Mouse (Mus musculus) forebrain, embryonic 16.5 days (tissue): ENCODE measurements around the gene Wdr77. TPM values are rescaled to one million over a fixed set of nuclear protein-coding genes. Genes with fewer than 3 reads are reported as not detected.
"Not testable (repeated sequence)": the region's sequence is repeated elsewhere in the genome, so short reads cannot be mapped to it uniquely, and the experiment has no call there.

Experiments
- ATAC-seq: fragments of 200-750 bp; cut with Nextera tagmentation; 2 replicates; pipeline ENCODE4 v1.8.0; 2017; ENCODE audit warnings: mild to moderate bottlenecking, moderate library complexity
- H3K27ac ChIP-seq: fragments of 300-500 bp; sonication (generic); 2 replicates; pipeline ENCODE4 v1.5.1; 2014; ENCODE audit warnings: low read length, control low read depth
- H3K27me3 ChIP-seq: fragments of 300-500 bp; sonication (generic); replicated peaks from 2 replicates; pipeline ENCODE4 v1.6.1; 2014; ENCODE audit warnings: low read length; ENCODE audit not compliant: control insufficient read depth, insufficient read depth
- H3K36me3 ChIP-seq: fragments of 300-500 bp; sonication (generic); 2 replicates; pipeline ENCODE4 v1.6.1; 2014; ENCODE audit not compliant: control insufficient read depth, insufficient read depth
- H3K4me1 ChIP-seq: fragments of 300-500 bp; sonication (generic); replicated peaks from 2 replicates; pipeline ENCODE4 v1.6.1; 2014; ENCODE audit warnings: low read length; ENCODE audit not compliant: control insufficient read depth, insufficient read depth
- H3K4me2 ChIP-seq: fragments of 300-500 bp; sonication (generic); 2 replicates; pipeline ENCODE4 v1.6.1; 2014; ENCODE audit warnings: mild to moderate bottlenecking, low read length, control low read depth
- H3K4me3 ChIP-seq: fragments of 300-500 bp; sonication (generic); replicated peaks from 2 replicates; pipeline ENCODE4 v1.5.1; 2014; ENCODE audit warnings: mild to moderate bottlenecking, low read length, control low read depth
- H3K9ac ChIP-seq: fragments of 300-500 bp; sonication (generic); replicated peaks from 2 replicates; pipeline ENCODE4 v1.6.1; 2014; ENCODE audit warnings: low read depth, low read length, control low read depth
- H3K9me3 ChIP-seq: fragments of 300-500 bp; sonication (generic); 2 replicates; pipeline ENCODE4 v1.6.1; 2016; ENCODE audit warnings: low read length; ENCODE audit not compliant: control insufficient read depth
- WGBS: fragments of 180-500 bp; shearing (Covaris S2); extraction: QIAGEN DNeasy Blood & Tissue Kit; methylation state at CpG from one replicate; pipeline ENCODE4 v1.1.7; 2014; 5-methylcytosine and 5-hydroxymethylcytosine counted together
- polyA plus RNA-seq: library from polyadenylated mRNA; unstranded; fragments of >200 nt; fragmentation: Nextera tagmentation; extraction: Ambion mirVana; gene quantifications from 2 replicates; pipeline ENCODE4 v1.2.1, GENCODE M21; 2015

The Wdr77 gene
- polyA plus RNA-seq, 1 experiment from 2014 or later, result 118 TPM

- not testable (repeated sequence) for H3K9me3 ChIP-seq, H3K27me3 ChIP-seq, H3K36me3 ChIP-seq, H3K27ac ChIP-seq, H3K4me3 ChIP-seq, H3K4me2 ChIP-seq, H3K4me1 ChIP-seq, H3K9ac ChIP-seq, ATAC-seq
- WGBS, result 67% methylated on average over 10 of the region's 10 CpGs
Measured at GRCm38 (mm10) chr3:106003360-106003759, 44.2 kb downstream of the Wdr77 start.

GRCm38 (mm10) chr3:106014546-106014945 is 55.4 kb downstream of the Wdr77 start, which contains the start of gene Pifo:
Gene Pifo, minus strand, starts transcription at chr3:106014646.
- Histone ChIP-seq H3K27ac (no peak within 1 kb of the TSS), H3K4me1 (no peaks in the 10 kb centered on the region), H3K27me3 (no peaks in the 10 kb centered on the region), H3K4me3 (no peak within 1 kb of the TSS), H3K9ac (no peak within 1 kb of the TSS), H3K4me2 (no peak within 1 kb of the TSS), H3K36me3 (no peaks in the 10 kb centered on the region), H3K9me3 (no peaks in the 10 kb centered on the region)
- ATAC-seq, result no peak
- WGBS, result 90% methylated on average over 2 of the region's 2 CpGs

Other genes starting within 250 kb of the Wdr77 start
- 67.7 and 87.5 TPM in 2 replicates for gene Rap1a, start 158.0 kb upstream of the Wdr77 start, polyA plus RNA-seq
- 0.11 TPM in 1 of 2 replicates, not detected in the other for gene Adora3, start 88.5 kb upstream of the Wdr77 start, polyA plus RNA-seq
- gene Tmigd3, start 88.5 kb upstream of the Wdr77 start, polyA plus RNA-seq, result 0.58 TPM in 1 of 2 replicates, not detected in the other
- 0.34 TPM in 1 of 2 replicates, not detected in the other for gene I830077J02Rik, start 26.7 kb upstream of the Wdr77 start, polyA plus RNA-seq
- 482 and 504 TPM in 2 replicates for gene Atp5f1, start 730 bp downstream of the Wdr77 start, polyA plus RNA-seq
- gene Ovgp1, start 14.3 kb downstream of the Wdr77 start, polyA plus RNA-seq, result 3.8 and 3.9 TPM in 2 replicates
- gene Pifo, start 55.3 kb downstream of the Wdr77 start, polyA plus RNA-seq, result 3.4 and 3.6 TPM in 2 replicates
- not detected in 2 replicates for gene Chil5, start 73.4 kb downstream of the Wdr77 start, polyA plus RNA-seq
- gene Chia1, start 153.9 kb downstream of the Wdr77 start, polyA plus RNA-seq, result 0.57 TPM in 2 replicates
- gene Chil3, start 208.2 kb downstream of the Wdr77 start, polyA plus RNA-seq, result 0.27 TPM in 1 of 2 replicates, not detected in the other